Mouse (Mus musculus): ENCODE results near the gene Rgr.

The Rgr gene

DNA sequence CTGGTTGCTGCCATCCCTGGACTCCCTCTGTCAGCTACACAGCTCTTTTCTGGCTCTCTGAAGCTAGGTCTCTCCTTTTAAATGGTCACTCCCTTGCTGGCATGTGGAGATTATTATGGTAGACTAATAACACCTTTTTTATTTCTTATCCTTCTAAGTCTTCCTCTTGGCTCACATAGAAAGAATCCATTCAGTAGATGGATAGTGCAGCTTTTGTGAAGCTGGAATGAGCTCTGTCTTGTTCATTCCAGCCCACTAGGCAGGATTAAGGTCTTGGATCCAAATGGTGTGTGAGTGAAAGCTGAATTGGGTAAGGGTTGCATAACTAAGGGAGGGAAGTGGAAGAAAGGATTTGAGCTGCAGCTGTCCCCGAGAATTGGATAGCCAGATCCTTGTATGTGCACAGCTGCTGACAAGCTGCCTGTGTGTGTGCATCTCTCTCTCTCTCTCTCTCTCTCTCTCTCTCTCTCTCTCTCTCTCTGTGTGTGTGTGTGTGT is at the start of gene Rgr:
Rgr (minus strand) TSS at position 51 of the 497 bp plus-strand sequence.
- DNase-seq (ENCODE audit: low spot score), result no peak

DNA sequence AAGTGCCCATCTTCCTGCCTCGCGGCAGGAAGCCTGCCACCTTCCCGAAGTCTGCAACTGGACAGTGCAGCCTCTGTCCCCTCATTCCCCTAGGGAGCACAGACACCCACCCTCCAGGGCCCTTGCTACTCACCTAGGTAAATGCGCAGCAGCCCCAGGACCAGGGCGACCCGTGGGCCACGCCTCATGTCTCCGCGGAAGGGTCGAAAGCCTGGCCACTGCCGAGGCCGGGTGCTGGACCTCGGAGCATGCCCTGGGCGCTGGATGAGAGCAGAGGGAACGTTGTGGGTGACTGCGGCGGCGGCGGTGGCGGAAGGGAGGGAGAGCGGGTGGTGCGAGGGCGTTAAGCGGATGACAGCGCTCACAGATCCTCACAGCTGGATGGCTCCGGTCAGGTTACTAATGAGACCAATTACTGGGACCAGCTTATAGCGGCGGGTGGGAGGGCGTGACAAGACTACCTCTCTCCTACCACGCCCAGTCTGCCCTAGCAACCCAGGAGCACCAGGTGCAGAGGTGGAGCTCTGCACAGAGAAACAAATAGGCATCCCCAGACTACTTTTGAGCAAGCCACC is 49.3 kb upstream of the Rgr start, which contains the start of gene Cdhr1:
Cdhr1 (minus strand) TSS at position 392 of the 575 bp plus-strand sequence.
- DNase-seq (ENCODE audit: low spot score), result no peak

DNA sequence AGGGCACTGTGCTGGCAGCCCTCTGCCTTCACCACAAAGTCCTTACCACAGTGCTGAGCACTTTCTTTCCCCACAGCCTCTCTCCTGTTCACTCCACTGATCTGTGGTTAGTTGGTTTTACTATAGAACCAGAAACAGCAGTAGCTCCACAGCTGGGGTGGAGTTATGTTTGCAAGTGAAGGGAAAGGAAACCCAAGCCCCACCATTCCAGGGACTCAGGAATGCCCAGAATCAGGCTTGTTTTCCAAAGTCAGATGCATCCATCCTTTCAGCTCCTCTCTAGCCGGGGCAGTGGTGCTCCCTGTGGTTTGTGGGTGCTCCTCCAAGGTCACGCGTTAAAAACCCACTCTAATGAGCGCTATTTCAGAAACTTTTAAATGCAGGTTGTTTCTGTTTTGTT is 46.8 kb upstream of the Rgr start:
- no peak for DNase-seq (ENCODE audit: low spot score)

DNA sequence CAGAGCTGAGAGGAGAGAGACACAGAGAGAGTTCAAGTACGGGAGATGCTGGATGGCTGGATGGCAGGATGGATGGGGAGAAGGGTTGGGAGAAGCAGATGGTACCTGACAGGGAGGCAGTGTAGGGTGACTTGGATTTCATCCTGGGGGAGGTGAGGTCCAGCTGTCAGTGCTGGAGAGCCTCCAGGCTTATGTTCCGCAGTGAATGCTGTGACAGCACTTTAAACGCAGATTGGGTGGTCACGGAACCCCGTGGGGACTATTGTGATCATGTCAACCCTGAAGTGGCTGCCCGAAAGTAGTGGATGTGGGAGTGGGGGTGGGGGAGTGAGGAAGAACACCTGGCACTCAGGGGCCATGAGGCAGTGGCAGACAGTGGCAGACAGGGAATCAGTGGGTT is 45.7 kb upstream of the Rgr start:
- DNase-seq (ENCODE audit: low spot score), result no peak

DNA sequence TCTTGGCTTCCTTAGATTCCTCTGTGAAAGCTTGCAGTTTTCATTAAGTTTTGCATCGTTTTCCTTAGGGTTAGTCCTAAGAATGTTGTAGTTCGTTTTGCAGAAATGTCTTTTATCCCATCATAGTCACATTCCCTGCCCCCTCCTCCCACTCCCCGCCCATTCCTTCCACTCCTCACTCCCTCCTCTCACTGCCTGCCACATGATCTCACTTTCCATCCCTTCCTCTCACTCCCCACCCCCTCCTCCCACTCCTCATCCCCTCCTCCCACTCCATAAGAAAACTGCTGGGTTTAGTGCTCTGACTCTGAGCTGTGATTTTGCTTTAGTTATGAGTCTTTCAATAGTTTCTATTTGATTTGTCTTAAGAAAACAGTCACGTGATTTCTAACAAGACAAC is 35.0 kb upstream of the Rgr start:
- no peak for DNase-seq (ENCODE audit: low spot score)

DNA sequence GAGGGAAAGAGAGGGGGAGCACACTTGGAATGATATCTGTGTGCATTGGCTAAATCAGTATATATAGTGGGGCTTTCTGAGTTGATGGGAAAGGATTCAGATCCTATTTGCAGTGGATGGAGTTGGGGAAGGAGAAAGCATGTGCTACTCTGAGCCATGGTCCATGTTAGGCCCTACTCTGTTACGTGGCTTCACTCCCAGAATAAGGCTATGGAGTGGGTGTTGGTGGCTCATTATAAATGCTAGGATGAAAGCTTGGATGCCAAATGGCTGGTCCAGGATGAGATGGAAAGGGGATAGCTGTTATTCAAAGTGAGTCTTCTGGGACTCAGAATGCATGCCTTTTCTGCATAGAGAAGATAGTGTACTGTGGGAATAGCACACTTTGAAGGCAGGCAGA is 32.0 kb upstream of the Rgr start:
- no peak for DNase-seq (ENCODE audit: low spot score)

DNA sequence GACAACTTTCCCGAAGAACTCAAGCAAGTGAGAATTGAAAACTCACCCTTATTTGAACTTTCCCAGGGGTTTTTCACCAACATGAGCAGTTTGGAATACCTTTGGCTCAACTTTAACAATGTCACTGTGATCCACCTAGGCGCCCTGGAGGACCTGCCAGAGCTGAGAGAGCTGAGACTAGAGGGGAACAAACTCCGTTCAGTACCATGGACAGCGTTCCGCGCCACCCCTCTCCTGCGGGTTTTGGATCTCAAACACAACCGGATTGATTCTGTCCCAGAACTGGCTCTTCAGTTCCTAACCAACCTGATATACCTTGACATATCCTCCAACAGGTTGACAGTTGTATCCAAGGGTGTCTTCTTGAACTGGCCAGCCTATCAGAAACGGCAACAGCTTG is 19.8 kb upstream of the Rgr start:
- no peak for DNase-seq (ENCODE audit: low spot score)

DNA sequence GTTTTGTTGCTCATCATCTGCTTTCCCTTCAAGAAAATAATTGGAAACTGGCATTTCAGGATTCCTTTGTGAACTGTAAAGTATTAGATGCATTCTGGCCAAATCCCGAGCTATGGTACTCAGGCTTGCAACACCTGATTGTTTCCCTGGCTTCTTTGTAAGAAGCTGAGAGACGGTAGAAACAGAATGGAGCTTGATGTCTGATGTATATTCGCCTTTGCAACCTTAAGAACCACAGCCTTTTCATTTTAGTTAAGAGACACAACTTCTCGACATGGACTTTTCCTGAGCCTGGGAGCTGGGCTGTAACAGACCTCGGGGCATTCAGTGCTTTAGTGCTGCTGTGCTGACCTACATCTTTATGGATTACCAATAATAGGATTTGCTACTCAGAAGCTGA is 18.9 kb upstream of the Rgr start, which contains the start of gene Lrit2:
Lrit2 (plus strand) TSS at position 301 of the 400 bp plus-strand sequence.
- DNase-seq (ENCODE audit: low spot score), result no peak

DNA sequence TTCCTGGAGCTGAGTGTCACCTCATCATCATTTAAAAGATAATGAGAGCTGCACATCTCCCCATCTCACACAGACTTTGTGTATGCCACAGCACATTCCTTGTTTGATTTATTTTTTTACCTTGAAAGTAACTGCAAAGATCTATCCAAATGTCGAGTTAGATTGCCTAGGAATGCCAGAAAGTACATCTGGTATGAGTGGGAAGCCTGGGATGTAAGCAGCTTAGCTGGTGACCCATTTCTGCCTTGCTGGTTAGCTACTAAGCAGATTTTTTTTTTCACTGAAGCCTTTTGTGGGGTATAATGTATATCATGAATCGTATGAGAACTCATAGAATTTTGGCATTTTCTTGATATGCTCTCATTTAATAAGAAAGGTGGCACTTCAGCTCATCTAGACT is 17.9 kb upstream of the Rgr start:
- no peak for DNase-seq (ENCODE audit: low spot score)

DNA sequence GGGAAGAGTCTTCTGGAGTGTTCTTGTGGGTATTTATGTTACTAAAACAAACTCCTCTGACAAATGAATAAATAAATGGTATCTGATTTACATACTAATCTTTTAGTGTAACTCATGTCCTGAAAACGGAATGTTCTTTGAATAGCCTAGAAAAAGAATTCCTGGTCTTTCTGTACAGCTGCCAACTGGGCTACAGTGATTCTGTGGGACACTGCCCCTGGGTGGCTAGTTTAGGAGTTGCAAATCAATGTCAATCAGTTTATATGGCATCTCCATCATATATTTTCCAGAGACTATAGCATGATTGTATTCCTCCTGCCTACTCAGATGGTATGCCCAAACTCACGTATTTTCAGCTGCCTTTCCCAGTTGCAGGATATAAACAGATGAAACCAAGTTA is 16.1 kb upstream of the Rgr start:
- no peak for DNase-seq (ENCODE audit: low spot score)

DNA sequence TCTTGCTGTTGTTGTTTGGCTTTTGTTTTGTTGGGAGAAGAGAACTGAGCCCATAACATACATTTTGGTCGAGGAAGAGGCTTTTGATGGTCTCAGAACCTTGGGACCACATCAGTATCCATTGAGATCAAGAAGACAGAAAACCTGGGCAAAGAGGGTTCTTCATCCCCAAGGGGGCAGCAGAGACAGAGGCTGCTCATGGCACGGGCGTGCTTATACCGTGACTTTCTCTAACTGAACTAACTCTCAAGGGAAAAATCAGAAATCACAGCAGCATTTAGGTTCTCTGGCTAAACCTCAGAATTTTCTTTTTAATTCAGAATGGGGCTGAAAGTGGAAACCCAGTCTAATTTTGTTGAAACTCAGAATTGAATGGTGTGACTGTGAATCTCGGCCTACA is 14.3 kb downstream of the Rgr start:
- no peak for DNase-seq (ENCODE audit: low spot score)

DNA sequence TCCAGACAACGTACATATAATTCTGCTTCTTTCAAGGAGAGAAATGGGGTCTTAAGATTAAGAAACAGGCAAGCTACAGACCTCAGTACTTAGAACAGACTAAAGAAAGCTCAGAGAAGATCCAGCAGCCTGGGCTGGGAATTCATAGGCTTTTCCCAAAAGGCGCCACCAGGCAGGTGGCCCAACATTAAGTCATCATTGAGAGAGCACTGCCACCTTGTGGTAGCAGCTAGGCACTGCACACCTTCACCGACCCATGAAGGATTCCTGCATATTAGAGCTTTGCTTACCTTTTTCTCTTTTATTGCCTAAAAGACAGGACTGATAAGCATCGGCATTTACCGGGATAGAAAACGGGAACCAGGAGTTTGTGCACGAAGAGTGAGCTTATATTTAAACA is 15.5 kb downstream of the Rgr start:
- peak; percentile 76 for DNase-seq (ENCODE audit: low spot score)

DNA sequence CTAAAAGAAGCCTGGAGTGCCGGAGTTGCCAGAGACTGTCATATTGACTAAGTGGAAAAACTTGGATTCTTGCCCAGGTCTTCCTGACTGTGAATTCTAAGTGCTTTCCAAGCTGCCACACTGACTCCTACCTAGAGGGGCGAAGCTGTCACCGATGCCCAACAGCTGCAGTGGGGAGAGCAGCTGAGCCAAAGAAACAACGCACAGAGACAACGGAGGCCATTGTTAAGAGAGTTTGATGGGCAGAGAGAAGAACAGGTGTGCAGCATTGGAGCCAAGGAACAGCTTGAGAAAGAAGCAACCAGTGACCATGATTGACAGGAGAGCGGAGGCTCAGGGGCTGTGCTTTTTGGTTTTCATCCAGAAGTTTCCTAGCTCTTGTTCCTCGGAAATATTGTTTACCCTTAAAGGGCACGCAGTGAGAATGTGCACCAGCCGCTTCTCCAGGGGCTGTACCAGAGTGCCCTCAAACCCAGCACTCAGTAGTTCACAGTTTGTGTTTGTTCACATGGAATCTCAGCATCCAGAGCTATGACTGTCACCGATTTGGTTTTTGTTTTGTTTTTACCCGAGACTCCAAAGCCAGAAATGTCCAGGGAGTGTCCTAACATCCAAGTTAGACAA is 16.2 kb downstream of the Rgr start:
- no peak for DNase-seq (ENCODE audit: low spot score)

DNA sequence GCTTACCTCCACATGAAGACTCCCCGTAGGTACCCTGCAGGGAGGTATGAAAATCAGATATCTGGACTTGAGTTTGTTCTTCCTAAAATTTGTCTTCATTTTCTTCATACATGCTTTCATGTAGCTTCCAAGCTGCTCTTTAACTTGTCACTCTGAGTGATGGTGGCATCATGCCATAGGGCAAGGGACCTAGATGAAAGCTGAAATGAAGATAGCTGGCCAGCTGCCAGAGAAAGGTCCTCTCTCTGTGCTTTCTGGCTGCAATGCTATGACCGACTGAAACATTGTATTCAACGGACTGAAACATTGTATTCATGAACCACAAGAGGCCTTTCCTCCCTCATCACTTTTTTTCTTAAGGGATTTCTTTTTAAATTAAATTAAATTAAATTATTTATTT is 20.2 kb downstream of the Rgr start:
- DNase-seq (ENCODE audit: low spot score), result no peak

DNA sequence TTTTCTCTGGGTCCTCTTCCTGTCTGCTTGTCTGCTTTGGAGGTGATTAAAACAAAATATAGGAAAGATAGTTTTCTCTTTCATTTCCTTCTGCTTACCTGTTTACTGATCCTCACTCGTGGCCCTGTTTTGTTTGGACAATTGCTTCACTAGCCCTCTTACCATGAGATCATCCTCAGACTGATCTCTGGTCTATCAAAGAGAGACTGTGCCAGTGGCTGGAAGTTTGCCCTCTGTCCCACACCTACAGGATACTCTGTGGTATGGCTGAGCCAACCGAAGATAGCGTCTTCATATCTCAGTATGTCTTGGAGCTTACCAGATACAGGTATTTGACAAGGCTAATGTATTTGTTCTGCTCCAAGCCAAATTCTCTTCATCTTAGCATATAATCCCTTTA is 20.8 kb downstream of the Rgr start:
- no peak for DNase-seq (ENCODE audit: low spot score)

DNA sequence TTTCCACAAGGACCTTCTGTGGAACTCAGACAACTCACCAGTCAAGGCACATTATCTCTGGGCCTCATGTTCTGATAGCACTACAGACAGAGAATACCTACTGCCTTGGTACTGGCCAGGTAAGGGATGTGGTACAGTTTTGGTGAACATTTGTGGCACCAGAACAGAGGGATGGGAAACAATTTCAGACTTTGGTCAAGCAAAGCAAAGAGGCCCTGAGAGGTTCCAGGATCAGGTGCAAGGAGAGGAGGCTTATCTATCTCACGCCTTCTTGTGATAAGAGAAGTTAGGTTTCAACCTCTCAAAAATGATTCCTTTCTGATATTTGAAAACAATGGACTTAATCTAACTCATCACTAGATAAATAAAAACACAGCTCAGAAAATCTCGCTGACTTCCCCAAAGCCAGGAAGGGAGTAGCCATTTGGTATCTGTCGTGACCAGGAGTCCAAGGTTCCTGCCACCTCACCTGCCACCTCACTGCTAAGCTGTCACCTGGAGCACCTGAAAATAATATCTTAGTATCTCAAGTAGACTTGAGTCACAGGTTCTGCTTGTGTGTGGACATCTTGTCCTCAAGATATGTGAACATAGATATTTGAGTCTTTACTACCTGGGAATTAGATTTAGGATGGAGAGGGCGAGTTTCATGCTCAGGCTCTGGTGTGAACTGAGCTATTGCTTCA is 21.4 kb downstream of the Rgr start:
- no peak for DNase-seq (ENCODE audit: low spot score)

DNA sequence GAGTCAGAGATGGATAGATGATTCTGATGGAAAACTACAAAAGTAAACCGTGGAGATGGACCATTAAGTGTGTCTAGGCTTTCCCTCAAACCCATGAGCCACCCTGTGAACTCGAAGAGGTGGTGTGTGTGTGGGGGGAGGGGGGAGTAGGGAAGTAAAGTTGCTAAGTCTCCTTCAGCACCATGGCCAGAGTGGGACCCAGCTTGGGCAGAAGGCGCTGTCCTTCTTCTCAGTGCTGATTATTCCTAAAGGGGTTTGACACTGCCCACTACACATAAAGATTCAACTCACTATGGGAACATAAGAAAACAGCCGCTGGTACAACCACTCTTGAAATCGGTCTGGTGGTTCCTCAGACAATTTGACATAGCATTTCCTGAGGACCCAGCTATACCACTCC is 32.9 kb downstream of the Rgr start:
- DNase-seq (ENCODE audit: low spot score), result no peak

DNA sequence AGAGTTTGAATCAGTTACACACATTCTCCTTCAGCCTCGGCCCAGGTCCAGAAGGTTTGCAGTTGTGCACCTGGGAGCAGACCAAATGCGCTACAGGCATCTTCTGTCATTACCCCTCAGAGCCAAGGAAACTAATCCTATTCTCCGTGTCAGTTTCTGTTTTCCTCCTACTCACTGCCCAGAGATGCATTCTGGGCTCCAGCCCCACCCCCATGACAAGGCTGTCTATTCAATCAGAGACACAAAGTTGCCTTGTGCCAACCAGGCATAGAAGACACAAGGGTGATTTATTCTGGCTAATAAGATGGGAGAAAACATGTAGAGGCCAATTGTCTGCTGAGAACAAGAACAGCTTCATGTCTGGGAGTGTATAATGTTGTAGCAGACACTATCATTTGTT is 35.1 kb downstream of the Rgr start:
- DNase-seq (ENCODE audit: low spot score), result peak; percentile 17

DNA sequence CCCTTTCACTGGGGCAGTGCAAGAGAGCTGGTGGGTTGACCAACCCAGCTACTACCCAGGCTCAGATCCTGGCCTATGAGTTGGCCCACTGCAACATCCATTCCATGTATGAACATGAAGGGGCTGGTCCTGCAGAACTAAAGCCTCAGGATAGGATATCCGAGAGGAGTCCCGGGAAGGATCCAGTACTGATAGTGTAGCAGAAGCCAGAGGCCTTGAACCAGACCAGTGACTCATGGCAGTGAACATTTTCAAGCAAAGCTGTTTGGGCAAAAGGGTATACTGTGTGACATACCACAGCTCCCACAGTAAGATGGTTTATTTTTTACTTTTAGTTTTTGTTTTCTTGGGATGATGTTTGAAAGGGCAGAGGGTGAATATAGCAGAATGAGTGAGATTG is 39.1 kb downstream of the Rgr start:
- DNase-seq (ENCODE audit: low spot score), result no peak

DNA sequence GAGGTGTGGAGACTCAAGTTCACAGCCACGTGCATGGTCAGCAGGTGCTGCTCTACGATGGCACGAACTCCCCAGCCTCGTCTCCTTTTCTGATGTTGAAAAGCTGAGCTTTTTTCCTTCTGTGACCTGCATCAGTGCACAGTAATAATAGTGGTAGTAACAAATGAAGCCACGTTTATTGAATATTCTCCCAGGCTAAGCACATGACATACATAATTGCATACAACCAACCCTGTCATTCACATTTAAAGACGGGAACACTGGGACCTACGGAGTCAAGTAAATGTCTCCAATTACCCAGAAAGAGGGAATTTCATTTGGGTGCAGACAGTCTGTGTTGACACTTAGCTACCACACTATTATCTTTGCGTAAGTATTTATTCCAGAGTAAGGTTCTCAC is 42.3 kb downstream of the Rgr start:
- DNase-seq (ENCODE audit: low spot score), result no peak

DNA sequence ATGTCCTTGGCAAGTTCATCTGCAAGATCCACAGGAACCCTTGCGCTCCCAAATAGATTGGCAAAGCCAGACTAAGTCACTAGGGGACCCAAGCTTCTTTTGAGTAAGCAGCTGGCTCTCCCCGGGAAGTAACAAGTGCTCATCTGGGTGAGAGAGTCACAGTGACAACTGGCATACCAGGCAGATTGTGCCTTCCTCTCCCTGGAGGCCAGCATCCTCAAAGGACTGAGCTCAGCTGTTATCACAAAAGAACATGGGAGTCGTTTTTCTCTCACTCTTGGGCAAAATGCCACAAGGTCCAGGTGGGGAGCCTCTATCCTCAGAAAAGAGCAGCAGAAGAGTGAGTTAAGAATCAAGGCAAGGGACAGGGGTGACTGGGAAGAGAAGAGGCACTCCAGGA is 42.9 kb downstream of the Rgr start:
- no peak for DNase-seq (ENCODE audit: low spot score)

DNA sequence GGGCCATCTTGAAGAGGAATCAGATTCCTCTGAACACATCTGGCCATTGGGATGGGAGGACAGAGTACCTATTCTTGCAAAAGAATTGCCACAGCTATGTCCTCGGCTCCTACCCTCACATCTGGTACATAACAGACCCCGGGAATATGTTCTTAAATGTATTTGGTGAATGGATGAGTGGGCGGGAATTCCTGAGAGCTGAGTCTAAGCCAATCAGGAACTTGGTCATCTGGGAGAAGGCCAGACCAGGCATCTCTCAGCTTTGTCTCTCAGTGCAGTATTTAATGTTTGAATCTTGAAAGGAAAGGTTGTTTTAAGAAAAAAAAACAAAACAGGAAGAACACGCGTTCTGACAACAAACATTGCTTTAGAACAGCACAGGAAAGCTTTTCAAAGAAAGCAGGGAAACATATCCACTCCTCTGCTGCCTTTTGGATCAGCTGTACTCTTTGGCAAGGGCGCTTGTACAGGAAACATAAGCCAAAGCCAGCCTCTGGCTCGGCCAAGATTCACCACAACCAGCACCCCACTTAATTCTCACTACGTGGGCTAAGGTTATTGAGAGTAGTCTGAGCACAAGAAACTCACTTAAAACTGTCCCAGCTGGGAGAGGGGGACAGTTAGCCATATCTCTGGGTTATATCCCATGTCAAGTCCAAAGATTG is 45.2 kb downstream of the Rgr start:
- DNase-seq (ENCODE audit: low spot score), result no peak

DNA sequence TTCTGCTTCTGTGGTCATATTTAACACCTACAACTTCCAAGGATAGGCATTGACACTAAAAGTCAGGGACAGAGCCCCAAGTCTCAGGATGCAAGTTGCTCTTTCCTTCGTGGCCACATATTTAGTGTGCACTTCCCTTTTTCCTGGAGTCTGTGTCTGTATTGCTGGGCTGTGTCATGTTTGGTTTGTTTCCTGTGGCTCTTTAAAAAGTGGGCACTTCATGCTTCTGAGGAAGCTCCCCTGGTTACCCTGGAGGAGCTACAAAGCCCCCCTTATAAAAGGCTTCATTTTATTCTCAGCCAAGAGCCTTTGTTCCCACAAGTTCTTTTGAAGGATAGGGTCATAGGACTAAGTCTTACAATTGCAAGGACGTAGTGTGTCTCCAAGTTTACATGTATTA is 45.9 kb downstream of the Rgr start:
- no peak for DNase-seq (ENCODE audit: low spot score)

Data from layer of hippocampus, adult 9-10 months (tissue).